ENCODE assay signal across 21 mouse cellular contexts in the genomic region with DNA sequence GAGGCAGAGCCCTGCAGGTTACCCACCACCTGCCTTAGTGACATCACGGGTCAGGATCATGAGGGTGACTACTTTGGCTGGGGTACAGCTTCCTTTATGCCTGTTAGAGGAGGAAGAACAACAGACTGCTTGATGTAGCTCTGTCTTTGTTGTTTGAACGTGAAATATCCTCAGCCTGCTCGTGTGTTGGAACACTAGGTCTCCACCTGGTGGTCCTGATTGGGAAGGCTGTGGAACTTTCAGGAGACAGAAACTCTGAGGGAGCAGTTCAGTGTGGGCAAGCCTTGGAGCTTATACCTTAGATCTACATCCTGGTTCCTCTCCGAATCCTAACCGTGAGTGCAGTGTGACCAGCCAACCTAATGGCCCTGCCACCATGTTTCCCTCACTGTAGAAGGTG. TPM values are rescaled to one million over a fixed set of nuclear protein-coding genes. Genes with fewer than 3 reads are reported as not detected.
"Had no signal": no experiment of that assay in that cellular context is flagged by ENCODE, and none has a peak within 500 bp of the region (broad histone marks: within the 10 kb centered on the region; RNA-seq: fewer than 3 reads in every experiment).

No protein-coding gene starts in this region.

- DNase-seq: kidney, adult 8-10 months; kidney, postnatal 14 days; layer of hippocampus, postnatal 36 days; liver, embryonic 13.5 days; liver, postnatal 0 days; lung, postnatal 36 days; right cerebral cortex, adult 18-20 months; right cerebral cortex, postnatal 25 days; thymus, postnatal 4 days had no signal

- H3K9me3 ChIP-seq: limb, embryonic 15.5 days; liver, embryonic 13.5 days; neural tube, embryonic 15.5 days had no signal

- H3K4me3 ChIP-seq: limb, embryonic 15.5 days; liver, embryonic 13.5 days; myocyte; neural tube, embryonic 15.5 days had no signal

- H3K4me1 ChIP-seq: limb, embryonic 15.5 days; liver, embryonic 13.5 days; neural tube, embryonic 15.5 days had no signal

- ATAC-seq: liver, postnatal 0 days; lung, postnatal 0 days had no signal

- H3K9ac ChIP-seq: limb, embryonic 15.5 days; liver, embryonic 13.5 days; liver, postnatal 0 days; neural tube, embryonic 15.5 days had no signal

- H3K27me3 ChIP-seq: limb, embryonic 15.5 days; liver, embryonic 13.5 days; neural tube, embryonic 15.5 days had no signal

- H3K36me3 ChIP-seq: limb, embryonic 15.5 days; liver, embryonic 13.5 days; neural tube, embryonic 15.5 days had no signal

- H3K27ac ChIP-seq: limb, embryonic 15.5 days; liver, embryonic 13.5 days; neural tube, embryonic 15.5 days had no signal

- H3K4me2 ChIP-seq: limb, embryonic 15.5 days; liver, embryonic 13.5 days; midbrain, embryonic 11.5 days; neural tube, embryonic 15.5 days had no signal

RNA-seq across cellular contexts. Expression of a gene that starts 26.3 kb away (rescaled TPM):
- total RNA-seq: layer of hippocampus, postnatal 36 days; megakaryocyte progenitor cell, adult 5-6 weeks had no signal
- polyA plus RNA-seq: large intestine, adult 2 months; limb, embryonic 11.5 days; limb, embryonic 15.5 days; liver, embryonic 13.5 days; liver, postnatal 0 days; lung, postnatal 0 days; midbrain, embryonic 11.5 days; neural tube, embryonic 11.5 days; stomach, embryonic 16.5 days had no signal

RNA-seq across cellular contexts. Expression of a gene that starts 58.1 kb away (rescaled TPM):
- total RNA-seq: layer of hippocampus, postnatal 36 days; left cerebral cortex, adult 8-10 months; left cerebral cortex, postnatal 25 days; megakaryocyte progenitor cell, adult 5-6 weeks had no signal
- polyA plus RNA-seq: limb, embryonic 11.5 days; limb, embryonic 15.5 days; liver, embryonic 13.5 days; midbrain, embryonic 11.5 days; myocyte; neural tube, embryonic 11.5 days; neural tube, embryonic 15.5 days had no signal
